ENCODE assay signal across 9 mouse cellular contexts in genomic region chr1:106199686-106200085, GRCm38 (mm10). TPM values are rescaled to one million over a fixed set of nuclear protein-coding genes. Genes with fewer than 3 reads are reported as not detected.
DNase-seq lines count a peak whose midpoint lies in the region; ATAC-seq and TF ChIP-seq lines count a peak whose summit lies in the region.
"Had no signal": no experiment of that assay in that cellular context is flagged by ENCODE, and none has a peak within 500 bp of the region (broad histone marks: within the 10 kb centered on the region; RNA-seq: fewer than 3 reads in every experiment).

No protein-coding gene starts in this region.

- no peak overlapping the region for H3K9ac ChIP-seq in intestine, embryonic 16.5 days (ENCODE audit: low read depth, low read length)
- H3K9ac ChIP-seq in midbrain, postnatal 0 days (replicated peaks; ENCODE audit: low read length, poor library complexity, severe bottlenecking), result no peak overlapping the region
- H3K9ac ChIP-seq: embryonic facial prominence, embryonic 13.5 days had no signal

- peak overlapping the region; percentile 57 for H3K27ac ChIP-seq in intestine, embryonic 16.5 days (ENCODE audit: low read length)
- peak overlapping the region; percentile 72 for H3K27ac ChIP-seq in midbrain, postnatal 0 days (ENCODE audit: low read depth, low read length)
- H3K27ac ChIP-seq: embryonic facial prominence, embryonic 13.5 days had no signal

- WGBS in intestine, embryonic 16.5 days, result 23% methylated on average over 2 of the region's 2 CpGs
- WGBS in midbrain, postnatal 0 days, result 6% methylated on average over 2 of the region's 2 CpGs

- peaks cover 22% of the 10 kb centered on the region for H3K4me1 ChIP-seq in intestine, embryonic 16.5 days (ENCODE audit: control insufficient read depth, insufficient read depth, low read length)
- peaks cover 8% of the 10 kb centered on the region for H3K4me1 ChIP-seq in midbrain, postnatal 0 days (ENCODE audit: insufficient read depth, low read length)

- peak; percentile 49 to 67 for DNase-seq in adrenal gland, adult (ENCODE audit: inconsistent age in 2 of 2, low spot score in 1 of 2)
- DNase-seq in adrenal gland, postnatal 4 days (ENCODE audit: low spot score in 2 of 2), result no peak
- DNase-seq in embryo, embryonic 11.5 days (ENCODE audit: low read depth, low spot score), result peak; percentile 14
- DNase-seq in heart, adult 18-20 months, result peak; percentile 81 to 86
- peak; percentile 75 to 90 for DNase-seq in left cerebral cortex, postnatal 14 days (ENCODE audit: low spot score in 2 of 2)
- DNase-seq in midbrain, postnatal 0 days (ENCODE audit: low spot score), result peak; percentile 91
- DNase-seq in thymus, postnatal 25 days, result peak; percentile 35

- no peaks in the 10 kb centered on the region for H3K27me3 ChIP-seq in intestine, embryonic 16.5 days (replicated peaks; ENCODE audit: control insufficient read depth, insufficient read depth, low read length)
- no peaks in the 10 kb centered on the region for H3K27me3 ChIP-seq in midbrain, postnatal 0 days (ENCODE audit: insufficient read depth, low read length)
- H3K27me3 ChIP-seq: embryonic facial prominence, embryonic 13.5 days had no signal

- H3K36me3 ChIP-seq in intestine, embryonic 16.5 days (ENCODE audit: control insufficient read depth, insufficient read depth, low read length), result no peaks in the 10 kb centered on the region
- no peaks in the 10 kb centered on the region for H3K36me3 ChIP-seq in midbrain, postnatal 0 days (ENCODE audit: insufficient read depth, low read length)
- H3K36me3 ChIP-seq: embryonic facial prominence, embryonic 13.5 days had no signal

- no peaks in the 10 kb centered on the region for H3K9me3 ChIP-seq in intestine, embryonic 16.5 days (ENCODE audit: control insufficient read depth, low read length)
- H3K9me3 ChIP-seq in midbrain, postnatal 0 days (ENCODE audit: low read length), result no peaks in the 10 kb centered on the region
- H3K9me3 ChIP-seq: embryonic facial prominence, embryonic 13.5 days had no signal

- ATAC-seq in intestine, embryonic 16.5 days, result peak; percentile 58; the same call in 1 of the 2 replicates
- ATAC-seq in midbrain, postnatal 0 days (ENCODE audit: low FRiP score), result peak; percentile 83

- H3K4me2 ChIP-seq in intestine, embryonic 16.5 days (ENCODE audit: low read depth, low read length), result no peak overlapping the region
- peak overlapping the region; percentile 12 for H3K4me2 ChIP-seq in midbrain, postnatal 0 days (ENCODE audit: low read depth, low read length, poor library complexity, severe bottlenecking)
- H3K4me2 ChIP-seq: embryonic facial prominence, embryonic 13.5 days had no signal

- H3K4me3 ChIP-seq in intestine, embryonic 16.5 days (ENCODE audit: low read length), result no peak overlapping the region
- H3K4me3 ChIP-seq in midbrain, postnatal 0 days (ENCODE audit: low read depth, low read length), result no peak overlapping the region
- H3K4me3 ChIP-seq: embryonic facial prominence, embryonic 13.5 days had no signal

- TF ChIP-seq CTCF in midbrain, postnatal 0 days (IDR thresholded peaks at IDR 0.05), result no peak

- intact Hi-C loops in left cerebral cortex, postnatal 14 days (cut with DNase I), result no loop called here

RNA-seq across cellular contexts. Expression of gene Phlpp1, which starts 28.1 kb away (rescaled TPM):
- total RNA-seq in adrenal gland, postnatal 4 days (2021), result 10 to 100 TPM; 18.6 to 19.4 TPM
- total RNA-seq in heart, adult 18-20 months (2021), result 10 to 100 TPM; 16.3 to 19.1 TPM
- 2.7 and 2.9 TPM in 2 replicates for polyA plus RNA-seq in intestine, embryonic 16.5 days (2015; fragmentation: Nextera tagmentation; extraction: Ambion mirVana)
- total RNA-seq in left cerebral cortex, postnatal 14 days (2021), result 10 to 100 TPM; 53.7 to 54.7 TPM
- 34.0 and 39.6 TPM in 2 replicates for total RNA-seq in midbrain, postnatal 0 days (2014; rRNA removed)
- polyA plus RNA-seq in midbrain, postnatal 0 days (2015; fragmentation: Nextera tagmentation; extraction: Ambion mirVana), result 5.2 and 5.3 TPM in 2 replicates

Comparison
In these comparisons a context has a peak if more than half of its experiments do, and no peak if none do; other contexts are left out.
1. DNase-seq: peak in adrenal gland, adult (2 of 2), embryo, embryonic 11.5 days (single experiment), heart, adult 18-20 months (2 of 2), left cerebral cortex, postnatal 14 days (2 of 2), midbrain, postnatal 0 days (single experiment) and thymus, postnatal 25 days (single experiment); none in adrenal gland, postnatal 4 days (0 of 2).